Mouse (Mus musculus) ES-CJ7 (cell line): ENCODE measurements around the gene Coa5.
A peak's percentile ranks its signal among the peaks of the same experiment; 100 is the strongest.

Experiments
- DNase-seq: peaks from one replicate; pipeline ENCODE4 v3.0.0; 2011; ENCODE audit warnings: low read depth, low spot score

The Coa5 gene

DNA sequence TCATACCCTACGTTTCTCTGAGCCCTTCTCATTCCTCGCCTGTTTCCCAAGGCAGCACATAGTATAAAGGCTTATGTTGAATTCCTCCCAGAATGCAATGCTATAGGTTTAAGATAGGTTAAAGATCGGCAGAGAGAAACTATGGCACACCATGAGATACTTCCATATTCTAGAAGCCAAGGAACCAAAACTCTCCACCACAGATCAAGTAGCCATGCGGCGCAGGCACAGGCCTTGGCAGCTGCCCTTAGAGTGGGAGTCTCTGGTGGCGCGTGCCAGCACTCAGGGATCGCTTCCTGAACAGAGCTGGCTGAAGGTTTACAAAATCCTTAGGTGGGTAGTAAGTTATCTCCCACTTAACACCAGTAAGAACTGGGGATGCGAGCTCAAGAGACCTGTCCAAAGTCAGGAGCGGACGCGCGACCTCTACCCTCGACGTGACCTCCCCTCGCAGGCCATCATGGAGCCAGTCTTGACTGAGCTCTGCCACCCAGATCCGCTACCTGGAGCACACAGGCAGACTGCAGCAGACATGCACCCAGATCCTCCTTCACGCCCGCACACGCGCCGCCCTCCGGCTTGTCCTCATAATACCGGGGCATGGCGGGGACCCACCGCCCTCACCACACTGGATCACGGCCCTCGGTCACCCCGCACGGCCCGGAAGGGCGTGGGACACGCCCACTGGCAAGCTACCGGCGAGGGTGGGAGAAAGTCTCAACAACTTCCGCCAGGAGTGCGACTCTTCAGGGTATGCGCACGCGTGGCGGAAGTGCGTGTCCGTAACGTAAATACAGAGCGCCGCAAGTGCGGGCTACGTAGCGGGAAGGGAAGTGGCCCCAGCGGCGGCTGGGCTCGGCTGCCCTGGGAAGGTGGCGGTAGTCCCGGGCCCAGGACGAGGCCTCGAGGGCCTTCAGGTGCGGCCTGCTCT, at the start of gene Coa5, which contains the start of gene Unc50:
Gene Coa5 (minus strand): TSS at position 738 of the 931 bp plus-strand sequence.
Gene Unc50 (plus strand): TSS at position 774 of the 931 bp plus-strand sequence.
- DNase-seq: peak; percentile 97

DNA sequence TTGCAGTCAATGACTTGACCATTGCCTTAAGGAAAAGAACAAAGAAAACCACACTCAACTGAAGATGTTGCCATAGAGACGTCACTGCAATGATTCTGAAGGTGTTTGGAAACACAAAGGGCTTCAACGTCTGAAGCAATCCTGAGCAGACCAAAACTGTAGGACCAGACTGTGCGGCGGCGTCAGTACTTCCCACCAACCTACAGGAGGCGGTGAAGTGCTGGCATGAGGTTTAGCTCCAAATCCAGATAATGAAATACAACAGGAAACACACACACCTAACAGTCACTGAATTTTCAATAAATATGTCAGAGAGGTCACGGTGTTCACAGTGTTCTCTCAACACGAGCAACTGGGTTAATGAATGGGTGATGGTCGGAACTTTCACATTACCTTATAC, 49.2 kb upstream of the Coa5 start:
- DNase-seq: peak; percentile 52

DNA sequence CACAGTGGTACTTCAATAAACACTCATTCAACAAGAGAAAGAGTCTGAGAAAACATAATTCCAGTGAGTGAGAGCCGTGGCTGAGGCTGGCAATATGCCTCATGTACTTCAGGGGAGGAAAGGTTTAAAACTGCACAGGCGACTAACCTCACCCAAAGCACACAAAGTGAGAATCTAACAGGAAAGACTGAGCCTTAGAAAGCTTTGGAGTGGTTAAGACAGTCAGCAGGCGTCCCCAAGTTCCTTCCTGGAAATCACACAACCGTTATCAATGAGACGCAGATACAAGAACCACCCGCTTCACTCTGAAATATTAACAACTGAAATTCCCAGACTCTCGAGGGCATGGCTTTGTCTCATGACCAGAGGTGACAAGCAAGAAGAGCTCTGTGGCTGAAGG, 48.5 kb upstream of the Coa5 start:
- no peak for DNase-seq

DNA sequence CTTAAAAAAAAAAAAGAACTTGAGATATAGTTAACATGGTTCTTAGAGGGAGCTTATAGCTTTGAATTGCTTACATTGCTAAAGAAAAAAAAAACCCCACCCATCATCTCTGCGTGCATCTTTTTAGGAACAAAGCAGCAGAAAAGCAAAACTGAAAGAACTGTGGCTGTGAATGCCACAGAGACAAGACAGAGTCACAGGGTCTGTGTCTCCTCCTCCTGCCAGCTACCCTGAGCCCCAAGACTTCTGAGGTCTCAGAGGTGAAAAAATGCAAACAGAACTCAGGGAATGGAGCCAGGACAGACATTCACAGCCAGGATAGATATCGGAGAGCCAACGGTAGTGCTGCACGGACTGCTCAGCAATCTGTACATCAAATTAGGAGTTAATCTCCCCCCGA, 48.0 kb upstream of the Coa5 start:
- no peak for DNase-seq

DNA sequence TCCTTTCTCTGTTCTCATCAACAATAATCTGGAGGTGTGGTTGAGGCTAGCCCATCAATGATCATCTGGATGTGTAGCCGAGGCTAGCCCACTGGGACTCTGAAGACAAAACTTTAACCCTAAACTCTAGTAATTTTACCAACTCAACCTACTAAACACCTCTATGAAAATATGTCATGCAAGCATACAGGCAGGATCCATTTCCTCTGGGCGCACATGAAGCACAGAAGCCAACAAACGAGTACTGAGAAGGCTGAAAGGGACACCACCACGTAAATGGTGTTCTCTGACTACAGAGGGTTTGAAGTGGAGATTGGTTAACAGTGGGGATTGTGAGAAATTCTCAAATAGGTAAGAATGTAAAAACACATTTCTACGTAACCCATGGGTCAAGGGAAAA, 47.3 kb upstream of the Coa5 start:
- no peak for DNase-seq

DNA sequence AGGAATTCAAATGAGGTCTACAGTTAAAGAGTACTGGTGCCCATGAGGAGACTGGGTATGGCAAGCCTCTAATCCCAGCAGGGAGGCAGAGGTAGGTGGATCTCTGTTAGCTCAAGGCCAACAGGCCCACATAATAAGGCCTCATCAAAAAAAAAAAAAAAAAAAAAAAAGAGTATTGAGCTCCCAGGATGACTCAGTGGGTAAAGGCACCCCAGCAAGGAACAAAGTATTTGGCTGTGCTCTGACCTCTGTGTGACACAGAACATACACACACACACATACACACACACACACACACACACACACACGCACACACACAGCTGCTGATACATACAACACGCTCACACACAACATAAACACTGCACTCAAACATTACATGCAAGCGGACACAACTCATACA, 45.4 kb upstream of the Coa5 start:
- no peak for DNase-seq

DNA sequence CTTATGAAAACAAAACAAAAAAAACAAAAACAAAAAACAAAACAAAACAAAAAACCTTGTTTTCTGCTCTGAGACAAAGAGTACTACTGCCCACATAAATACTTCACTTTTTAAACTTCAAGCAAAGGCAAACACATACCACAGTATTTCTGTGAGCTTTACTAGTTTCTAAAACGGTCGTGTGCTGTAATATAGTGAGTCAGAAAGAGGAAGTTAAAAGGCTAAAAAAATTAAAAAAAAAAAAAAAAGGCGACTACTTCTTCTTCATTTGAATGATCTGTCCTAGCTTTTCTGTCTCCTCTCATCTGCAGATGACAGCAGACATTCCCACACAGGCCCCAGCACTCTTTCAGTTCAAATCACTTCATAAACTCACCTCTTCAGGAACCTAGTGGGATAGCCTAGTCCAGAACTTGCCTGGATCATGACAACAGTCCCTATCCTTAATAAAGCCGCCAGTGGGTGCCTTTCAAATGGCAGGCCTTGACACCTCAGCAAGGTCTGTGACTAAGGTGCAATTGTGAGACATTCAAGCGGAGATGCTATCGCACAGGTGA, 44.8 kb upstream of the Coa5 start:
- DNase-seq: no peak

DNA sequence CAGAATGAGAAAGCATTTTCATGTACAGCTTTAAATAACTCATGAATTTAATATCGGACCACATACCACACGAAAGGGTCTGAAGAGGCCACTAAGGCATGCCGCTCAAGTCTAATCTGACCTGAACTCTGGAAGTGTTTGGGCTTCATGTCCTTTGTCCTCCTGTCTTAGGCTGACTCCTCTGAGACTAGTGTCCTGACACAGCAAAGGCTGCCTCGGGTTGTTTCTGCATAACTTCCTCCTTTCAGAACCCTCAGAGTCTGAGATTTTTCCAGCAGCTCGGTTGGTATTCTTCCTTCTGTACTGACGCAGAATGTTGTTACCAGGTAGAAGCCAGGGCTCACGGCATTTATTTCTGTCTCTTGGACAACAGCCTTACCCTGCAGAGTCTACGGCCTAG, 44.1 kb upstream of the Coa5 start:
- DNase-seq: no peak

DNA sequence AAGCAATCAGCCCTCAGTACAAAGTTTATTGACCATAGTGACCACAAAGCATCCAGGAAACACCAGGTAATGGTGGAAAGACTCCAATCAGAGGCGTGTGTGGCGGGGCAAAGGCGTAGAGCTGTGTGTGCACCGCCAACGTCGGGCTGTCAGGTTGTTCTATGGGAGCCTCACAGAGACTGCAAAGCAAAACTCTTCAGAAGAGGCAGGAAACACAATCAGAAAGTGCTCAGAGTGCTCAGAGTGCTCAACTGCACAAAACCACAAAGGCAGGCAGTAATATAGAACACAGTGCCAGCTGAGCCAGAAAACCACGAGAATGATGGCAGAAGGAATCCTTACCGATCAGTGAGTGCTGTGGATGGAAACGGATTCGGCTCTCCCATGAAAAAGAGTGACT, 43.3 kb upstream of the Coa5 start:
- no peak for DNase-seq

DNA sequence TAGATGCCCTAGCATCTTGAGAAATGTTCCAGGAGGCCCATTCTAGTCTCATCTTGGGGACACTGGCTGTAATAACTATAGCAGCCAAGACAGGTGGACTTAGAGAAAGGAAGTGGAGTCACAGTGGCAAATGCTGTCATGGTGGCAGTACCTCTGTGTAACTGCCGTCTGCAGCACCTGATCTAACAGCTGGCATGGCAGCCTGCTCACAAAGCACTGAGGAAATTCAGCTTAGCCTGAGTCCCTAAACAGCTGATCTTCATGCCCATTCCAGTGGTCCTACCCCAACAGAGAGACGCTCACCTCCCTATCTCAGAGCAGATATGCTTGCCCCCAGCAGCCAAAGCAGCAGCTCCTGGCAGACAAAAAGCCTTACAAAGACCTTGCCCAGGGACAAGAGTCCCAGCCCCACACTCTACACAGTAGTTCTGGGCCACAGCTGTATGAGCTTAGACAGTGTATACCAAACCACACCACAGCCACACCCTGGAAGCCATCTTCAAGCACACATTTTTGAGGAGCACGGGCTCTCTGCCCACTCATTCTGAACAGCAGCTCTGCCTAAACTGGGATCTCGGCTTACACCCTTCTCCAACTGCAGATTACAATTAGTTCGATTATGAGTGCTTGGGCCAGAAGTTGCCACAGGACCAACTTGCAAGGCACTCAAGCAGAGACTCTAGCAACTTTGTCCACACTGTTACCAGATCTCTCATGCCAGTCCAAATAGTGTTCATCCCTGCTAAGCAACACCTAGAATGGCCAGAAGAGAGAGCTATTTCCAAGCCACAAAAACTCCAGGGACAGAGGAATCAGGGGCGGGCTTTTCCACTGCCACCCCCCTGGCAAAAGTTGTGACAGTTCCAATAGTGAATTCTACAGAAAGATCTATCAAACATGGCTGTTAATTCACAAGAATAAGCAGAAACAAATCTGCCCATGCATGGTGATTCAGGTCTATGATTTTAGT, 41.6 kb upstream of the Coa5 start:
- no peak for DNase-seq

DNA sequence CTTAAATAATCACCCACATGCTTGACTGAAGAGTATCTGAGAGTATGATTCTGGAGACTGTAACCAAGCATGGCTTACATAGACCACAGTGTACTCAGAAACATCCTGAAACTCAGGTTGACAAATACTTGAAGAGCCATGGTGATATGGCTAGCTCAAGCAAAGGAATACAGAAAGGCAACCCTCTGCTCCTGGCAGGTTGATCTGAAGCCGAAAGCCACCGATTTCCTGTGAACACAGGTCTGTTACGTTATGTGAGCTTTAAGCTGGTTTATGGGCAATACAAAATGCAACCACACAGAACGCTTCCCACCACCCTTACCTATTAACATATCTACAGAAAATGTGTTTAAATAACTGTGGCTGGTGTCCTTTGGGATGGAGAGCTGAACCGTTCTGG, 39.1 kb upstream of the Coa5 start:
- DNase-seq: no peak

DNA sequence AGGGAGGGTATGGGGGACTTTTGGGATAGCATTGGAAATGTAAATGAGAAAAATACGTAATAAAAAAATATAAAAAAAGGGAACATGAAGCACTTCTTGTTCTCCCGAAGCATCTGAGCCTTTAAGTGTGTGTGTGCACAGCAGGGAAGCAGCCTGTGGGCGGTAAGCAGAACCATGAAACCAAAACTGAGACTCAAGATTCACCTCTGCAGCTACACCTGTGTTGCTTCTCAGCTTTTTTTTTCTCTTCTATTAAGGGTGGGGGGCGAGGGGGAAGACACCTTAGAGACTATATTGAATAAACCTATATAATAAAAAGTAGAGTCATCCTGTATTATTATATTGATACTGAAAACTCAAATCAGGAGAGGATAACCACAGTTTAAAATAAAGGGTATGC, 37.9 kb upstream of the Coa5 start:
- no peak for DNase-seq

DNA sequence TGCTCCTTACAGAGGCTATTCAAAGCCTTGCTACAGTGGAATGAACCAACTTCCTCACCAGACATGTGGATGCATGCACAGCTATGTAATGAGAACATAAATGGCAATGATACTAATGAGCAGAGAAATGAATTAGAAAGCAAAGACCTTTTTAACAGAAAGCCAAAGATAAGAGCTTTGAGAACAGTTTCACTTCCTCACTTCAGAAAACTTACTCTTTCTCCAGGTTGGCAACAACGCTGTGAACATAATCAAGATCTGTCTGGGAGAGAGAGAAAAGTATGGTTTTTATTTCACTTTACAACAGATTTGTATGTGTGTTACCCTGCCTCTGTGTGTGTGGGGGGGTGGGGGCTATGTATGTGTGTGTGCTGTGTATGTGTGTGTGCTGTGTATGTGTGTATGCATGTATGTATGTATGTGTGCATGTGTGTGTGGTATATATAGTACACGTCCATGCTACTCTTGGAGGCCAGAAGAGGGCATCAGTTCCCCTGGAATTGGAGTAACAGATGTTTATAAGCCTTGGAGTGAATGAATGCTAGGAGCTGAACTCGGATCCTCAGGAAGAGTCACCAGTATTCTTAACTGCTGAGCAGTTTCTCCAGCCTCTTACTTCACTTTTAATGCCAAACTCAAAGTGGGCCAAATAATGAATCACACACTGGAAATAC, 36.6 kb upstream of the Coa5 start:
- DNase-seq: no peak

DNA sequence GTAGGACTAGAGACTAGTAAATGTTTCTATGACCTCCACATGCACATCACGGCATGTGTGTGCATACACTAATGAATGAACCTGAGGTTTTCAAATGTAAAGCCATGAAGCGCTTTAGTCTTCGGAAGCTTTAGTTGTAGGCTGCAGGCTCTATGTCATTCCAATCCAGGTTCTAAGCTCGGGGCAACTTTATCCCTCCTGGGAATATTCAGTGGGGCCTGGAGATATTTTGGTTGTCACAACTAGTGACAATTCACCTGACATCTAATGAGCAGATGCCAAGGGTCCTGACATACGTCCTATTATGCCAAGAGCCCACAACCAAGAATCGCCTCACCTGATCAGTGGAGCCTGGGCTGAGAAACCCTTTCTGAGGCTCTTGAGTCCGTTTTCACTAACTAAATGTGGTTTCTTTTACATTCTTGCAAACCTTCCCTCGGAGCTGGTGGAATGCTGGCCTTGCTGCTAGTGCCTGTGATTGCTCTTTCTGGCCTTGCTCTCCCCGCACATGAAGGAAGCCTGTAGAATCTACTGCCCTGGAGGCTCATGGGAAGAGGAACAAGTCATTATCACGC, 35.1 kb upstream of the Coa5 start:
- no peak for DNase-seq

DNA sequence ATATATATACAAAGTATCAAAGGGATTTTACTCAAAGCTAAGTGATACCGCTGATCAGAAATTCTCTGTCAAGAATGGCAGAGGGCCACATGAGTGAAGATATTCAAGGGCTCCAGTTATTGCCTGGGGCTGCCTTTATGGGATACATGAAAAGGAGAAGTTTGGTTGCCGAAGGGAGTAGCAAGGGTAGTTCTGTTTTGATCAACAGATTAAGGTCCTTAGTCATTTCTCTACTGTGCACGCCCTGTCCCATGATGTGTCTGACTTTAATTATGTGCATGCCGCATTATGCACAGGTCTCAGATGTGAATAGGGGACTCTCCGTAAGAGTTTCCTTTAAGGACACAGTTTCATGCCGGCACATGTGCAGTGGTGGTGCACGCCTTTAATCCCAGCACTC, 27.6 kb upstream of the Coa5 start:
- DNase-seq: no peak

DNA sequence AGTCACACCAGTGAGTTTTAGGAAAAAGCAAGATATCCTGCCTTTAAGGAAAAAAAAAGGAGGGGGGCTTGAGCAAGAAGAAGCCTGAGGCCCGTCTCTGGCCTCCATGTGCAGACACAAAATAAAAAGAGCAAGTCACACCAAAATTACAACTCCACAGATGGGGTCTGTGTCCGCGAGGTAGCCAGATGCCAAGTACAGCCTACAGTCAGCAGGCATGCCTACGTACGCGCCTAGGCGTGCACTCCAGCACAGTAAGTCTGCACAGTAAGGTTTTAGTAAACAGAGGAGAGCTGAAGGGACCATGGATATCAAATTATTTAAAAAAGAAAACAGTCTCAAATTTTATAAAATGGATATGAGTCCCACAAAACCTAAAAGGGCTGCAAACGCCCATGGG, 21.4 kb upstream of the Coa5 start:
- no peak for DNase-seq

DNA sequence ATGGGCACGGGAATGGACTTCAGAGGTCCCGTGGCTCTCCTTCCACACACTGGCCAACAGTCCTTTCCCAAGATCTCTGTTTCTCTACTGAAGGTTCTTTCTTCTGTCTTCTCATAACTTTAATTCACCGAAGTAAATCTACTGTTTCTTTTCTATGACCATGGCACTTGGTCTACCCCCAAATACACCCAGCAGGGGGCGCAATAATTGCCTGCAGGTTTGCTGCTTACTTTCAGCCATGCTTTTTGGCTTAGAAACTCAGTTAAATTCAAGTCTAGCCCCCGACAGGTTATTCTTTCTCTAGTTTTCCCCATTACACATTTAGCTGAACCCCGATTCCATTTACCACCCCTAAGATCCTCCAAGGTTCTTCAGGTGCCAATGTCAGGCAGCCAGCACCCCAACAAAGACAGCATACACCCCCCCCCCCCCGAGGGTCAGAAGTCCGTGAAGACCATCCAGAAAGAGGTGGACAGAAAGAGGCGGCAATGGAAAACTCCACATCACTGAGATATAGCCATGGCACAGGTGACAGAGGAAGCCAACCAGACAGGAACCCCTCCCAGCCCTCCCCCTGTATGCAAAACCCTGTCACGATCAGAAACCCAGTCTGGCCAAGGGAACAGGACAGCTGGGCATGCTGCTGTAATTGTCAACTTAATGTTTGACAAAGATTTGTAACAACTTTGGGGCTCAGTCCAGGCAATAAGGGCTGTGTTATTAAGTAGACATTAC, 18.6 kb upstream of the Coa5 start:
- DNase-seq: peak; percentile 58

DNA sequence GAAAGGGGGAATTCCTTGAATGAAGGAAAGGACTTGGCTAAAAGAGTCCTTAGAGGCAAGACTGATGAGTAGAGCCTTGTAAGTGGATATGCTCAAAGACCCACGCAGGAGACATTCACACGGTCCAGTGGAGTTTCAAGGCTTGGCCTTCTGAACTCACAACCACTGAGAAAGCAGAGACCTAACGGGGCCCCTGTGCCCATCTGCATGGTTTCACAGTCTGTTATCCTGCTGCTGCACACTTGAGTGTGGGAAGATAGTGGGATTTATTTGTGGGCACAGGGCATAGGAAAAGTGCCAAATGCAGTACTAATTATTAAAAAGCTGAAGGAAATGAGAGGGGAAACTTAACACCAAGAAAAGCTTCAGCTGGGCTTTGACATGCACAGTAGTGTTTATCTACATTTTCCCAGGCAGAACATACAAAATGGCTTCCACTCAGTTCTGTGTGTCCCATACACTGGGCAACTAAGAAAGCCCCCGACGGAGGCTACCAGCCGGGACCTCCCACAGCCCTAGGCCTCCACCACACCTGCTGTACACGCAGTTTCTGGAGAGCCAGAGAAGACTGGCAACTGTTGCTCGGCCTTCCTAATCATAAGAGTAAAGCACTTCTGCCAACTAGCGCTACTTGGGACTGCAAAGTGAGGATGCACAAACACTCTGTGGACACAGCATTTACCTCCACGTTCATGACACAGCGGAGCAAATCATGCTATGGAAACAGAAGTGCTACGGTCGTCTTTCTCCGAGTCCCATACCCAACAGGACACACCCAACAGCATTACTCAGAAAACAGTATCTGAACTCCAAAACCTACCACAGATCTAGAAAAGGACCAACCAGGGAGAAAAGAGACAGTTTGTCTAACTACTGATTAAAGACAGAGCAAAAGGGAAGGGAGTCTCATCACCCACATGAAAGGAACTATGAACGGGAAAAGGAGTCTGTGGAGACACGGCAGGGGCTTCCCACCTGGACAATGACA, 13.2 kb upstream of the Coa5 start:
- DNase-seq: no peak

DNA sequence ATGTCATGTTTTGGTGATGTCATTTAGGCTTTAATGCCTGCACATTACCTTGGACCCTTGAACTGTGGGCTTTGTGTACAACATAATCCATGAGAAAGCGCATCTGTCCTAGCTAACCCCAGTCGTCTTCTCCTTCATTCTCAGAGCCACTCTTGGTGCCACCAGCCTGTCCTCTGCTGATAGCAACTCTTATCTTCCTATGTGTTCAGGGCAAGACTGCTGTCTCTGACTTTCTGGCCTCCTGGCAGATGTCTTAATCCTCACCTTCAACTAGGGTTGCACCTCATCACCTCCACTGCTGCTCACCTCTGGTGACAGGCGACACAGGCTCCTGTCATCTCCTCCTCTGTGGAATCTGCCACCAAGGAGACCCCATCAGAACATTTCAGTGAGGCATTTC, 6.5 kb upstream of the Coa5 start:
- no peak for DNase-seq
